28 mouse cellular contexts compared by ENCODE assay signal in the genomic region with DNA sequence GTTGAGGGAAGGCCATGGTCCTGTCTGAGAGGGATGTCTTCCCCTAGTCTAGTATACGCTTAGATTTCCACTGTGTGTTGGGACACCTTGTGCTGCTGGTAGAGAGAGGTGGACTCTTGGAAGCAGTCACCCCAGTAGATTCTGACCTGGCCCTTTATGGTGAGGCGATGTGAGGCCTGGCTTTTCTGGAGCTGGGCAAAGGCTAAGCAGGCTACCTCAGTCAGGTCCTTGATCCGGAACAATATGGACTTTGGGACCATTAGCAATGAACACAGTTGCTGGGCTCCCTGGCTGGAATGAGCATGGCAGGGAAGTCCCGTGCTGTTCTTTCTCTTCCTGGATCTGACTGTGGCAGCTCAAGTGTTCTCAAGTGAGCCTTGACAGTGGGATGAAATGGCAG. TPM values are rescaled to one million over a fixed set of nuclear protein-coding genes. Genes with fewer than 3 reads are reported as not detected.
DNase-seq lines count a peak whose midpoint lies in the region; ATAC-seq lines count a peak whose summit lies in the region.
"Had no signal": no experiment of that assay in that cellular context is flagged by ENCODE, and none has a peak within 500 bp of the region (broad histone marks: within the 10 kb centered on the region; RNA-seq: fewer than 3 reads in every experiment).

No protein-coding gene starts in this region.

- no peaks in the 10 kb centered on the region for H3K36me3 ChIP-seq in midbrain, embryonic 11.5 days (ENCODE audit: control insufficient read depth, insufficient read depth, low read length)
- H3K36me3 ChIP-seq in midbrain, embryonic 10.5 days = no peaks in the 10 kb centered on the region
- no peaks in the 10 kb centered on the region for H3K36me3 ChIP-seq in hindbrain, embryonic 10.5 days
- H3K36me3 ChIP-seq: embryonic facial prominence, embryonic 12.5 days; hindbrain, embryonic 13.5 days; liver, embryonic 15.5 days; lung, embryonic 15.5 days; midbrain, embryonic 15.5 days had no signal

- DNase-seq in midbrain, embryonic 11.5 days (ENCODE audit: low spot score, missing footprints) = peak; percentile 35
- no peak for DNase-seq in midbrain, embryonic 10.5 days (ENCODE audit: low spot score)
- DNase-seq in kidney, adult 9 months = peak; percentile 90
- DNase-seq in kidney, postnatal 14 days = peak; percentile 77
- no peak for DNase-seq in adrenal gland, postnatal 4 days (ENCODE audit: low spot score in 2 of 2)
- DNase-seq in hindbrain, embryonic 10.5 days (ENCODE audit: low spot score) = no peak
- DNase-seq in thymus, postnatal 10 days (ENCODE audit: low spot score in 2 of 2) = no peak
- DNase-seq: adrenal gland, postnatal 10 days; cerebellum, adult 11 months; cerebellum, adult 9-10 months; cerebellum, postnatal 36 days; embryo, embryonic 11 days; gastrocnemius, postnatal 36 days; heart, adult 18-20 months; heart, postnatal 36 days; layer of hippocampus, adult 9-11 months; liver; lung, postnatal 36 days; right cerebral cortex, adult 18-20 months; right cerebral cortex, postnatal 4 days had no signal

- H3K9ac ChIP-seq in midbrain, embryonic 11.5 days (ENCODE audit: low read length) = no peak overlapping the region
- H3K9ac ChIP-seq: embryonic facial prominence, embryonic 12.5 days; hindbrain, embryonic 13.5 days; liver, embryonic 15.5 days; lung, embryonic 15.5 days; midbrain, embryonic 15.5 days had no signal

- WGBS in midbrain, embryonic 11.5 days = 91% methylated on average over 4 of the region's 4 CpGs
- whole genome bisulfite sequencing in midbrain, embryonic 10.5 days = 86% methylated on average over 4 of the region's 4 CpGs
- 88% methylated on average over 4 of the region's 4 CpGs for WGBS in hindbrain, embryonic 10.5 days

- no peak for ATAC-seq in midbrain, embryonic 11.5 days (ENCODE audit: low FRiP score)
- ATAC-seq: forebrain, embryonic 14.5 days; midbrain, embryonic 15.5 days; Patski had no signal

- no peaks in the 10 kb centered on the region for H3K27me3 ChIP-seq in midbrain, embryonic 11.5 days (ENCODE audit: control insufficient read depth, insufficient read depth, low read length)
- peaks cover 16% of the 10 kb centered on the region for H3K27me3 ChIP-seq in midbrain, embryonic 10.5 days (ENCODE audit: low read depth, poor library complexity, severe bottlenecking)
- peaks cover 20% of the 10 kb centered on the region for H3K27me3 ChIP-seq in hindbrain, embryonic 10.5 days (ENCODE audit: insufficient read depth, poor library complexity, severe bottlenecking)
- H3K27me3 ChIP-seq: lung, embryonic 15.5 days; Patski had no signal

- H3K27ac ChIP-seq in midbrain, embryonic 11.5 days (ENCODE audit: low read depth, low read length) = no peak overlapping the region
- no peak overlapping the region for H3K27ac ChIP-seq in midbrain, embryonic 10.5 days (replicated peaks)
- no peak overlapping the region for H3K27ac ChIP-seq in hindbrain, embryonic 10.5 days
- H3K27ac ChIP-seq: embryonic facial prominence, embryonic 12.5 days; hindbrain, embryonic 13.5 days; liver, embryonic 15.5 days; lung, embryonic 15.5 days; midbrain, embryonic 15.5 days had no signal

- no peak overlapping the region for H3K4me3 ChIP-seq in midbrain, embryonic 11.5 days (ENCODE audit: low read depth, low read length)
- H3K4me3 ChIP-seq in midbrain, embryonic 10.5 days = no peak overlapping the region
- H3K4me3 ChIP-seq in hindbrain, embryonic 10.5 days = no peak overlapping the region
- H3K4me3 ChIP-seq: embryonic facial prominence, embryonic 12.5 days; hindbrain, embryonic 13.5 days; liver, embryonic 15.5 days; lung, embryonic 15.5 days; midbrain, embryonic 15.5 days had no signal

- peaks cover 15% of the 10 kb centered on the region for H3K4me1 ChIP-seq in midbrain, embryonic 11.5 days (ENCODE audit: control insufficient read depth, insufficient read depth, low read length)
- H3K4me1 ChIP-seq in midbrain, embryonic 10.5 days = peaks cover 25% of the 10 kb centered on the region
- H3K4me1 ChIP-seq in hindbrain, embryonic 10.5 days (replicated peaks) = peaks cover 28% of the 10 kb centered on the region

- H3K9me3 ChIP-seq in midbrain, embryonic 11.5 days (ENCODE audit: control insufficient read depth, low read length) = no peaks in the 10 kb centered on the region
- H3K9me3 ChIP-seq in midbrain, embryonic 10.5 days (replicated peaks) = no peaks in the 10 kb centered on the region
- no peaks in the 10 kb centered on the region for H3K9me3 ChIP-seq in hindbrain, embryonic 10.5 days
- H3K9me3 ChIP-seq: embryonic facial prominence, embryonic 12.5 days; hindbrain, embryonic 13.5 days; liver, embryonic 15.5 days; lung, embryonic 15.5 days; midbrain, embryonic 15.5 days had no signal

- no peak overlapping the region for H3K4me2 ChIP-seq in midbrain, embryonic 11.5 days
- H3K4me2 ChIP-seq: embryonic facial prominence, embryonic 12.5 days; heart, embryonic 11.5 days; hindbrain, embryonic 13.5 days; liver, embryonic 15.5 days; lung, embryonic 15.5 days; midbrain, embryonic 15.5 days had no signal

RNA-seq across cellular contexts. Expression of a gene that starts 2.3 kb away (rescaled TPM):
- polyA plus RNA-seq in midbrain, embryonic 11.5 days (2014; fragmentation: Nextera tagmentation; extraction: Ambion mirVana) = 27.5 and 29.5 TPM in 2 replicates
- polyA plus RNA-seq in midbrain, embryonic 10.5 days (2016; fragmentation: Nextera tagmentation; extraction: Ambion mirVana) = 37.2 and 37.9 TPM in 2 replicates
- total RNA-seq in adrenal gland, postnatal 4 days (2021) = 10 to 100 TPM; 25.7 to 29.2 TPM
- polyA plus RNA-seq in hindbrain, embryonic 10.5 days (2016; fragmentation: Nextera tagmentation; extraction: Ambion mirVana) = 32.4 and 32.7 TPM in 2 replicates

Comparison
In these comparisons a context has a peak if more than half of its experiments do, and no peak if none do; other contexts are left out.
1. DNase-seq: peak in midbrain, embryonic 11.5 days (single experiment), kidney, adult 9 months (single experiment) and kidney, postnatal 14 days (single experiment); none in midbrain, embryonic 10.5 days (single experiment), adrenal gland, postnatal 4 days (0 of 2), hindbrain, embryonic 10.5 days (single experiment) and thymus, postnatal 10 days (0 of 2).